Mouse (Mus musculus) bone marrow macrophage, adult 2 months (primary cell): ENCODE measurements around the gene H2-T3.

Experiments
- CTCF ChIP-seq: IDR thresholded peaks from 2 replicates; pipeline ENCODE4 v1.5.1; 2012; ENCODE audit warnings: low read depth, mild to moderate bottlenecking, low read length, moderate library complexity
- POLR2A ChIP-seq: IDR thresholded peaks from 2 replicates; pipeline ENCODE4 v1.6.1; 2012; ENCODE audit warnings: mild to moderate bottlenecking, low read depth, low read length, borderline replicate concordance

- TF ChIP-seq CTCF (no peak), POLR2A (no peak)
Measured at GRCm38 (mm10) chr17:36237321-36237921, 47.3 kb upstream of the H2-T3 start.
